Mouse (Mus musculus): ENCODE measurements around the gene Nepn. TPM values are rescaled to one million over a fixed set of nuclear protein-coding genes. Genes with fewer than 3 reads are reported as not detected.

Gene Nepn
- polyA plus RNA-seq (2021; fragmentation: Nextera tagmentation) = not detected in 2 replicates
- long read RNA-seq, experiment 1 = 0 reads
- long read RNA-seq, experiment 2 = 0 reads

GRCm38 (mm10) chr10:52388922-52389430 is at the start of gene Nepn:
Nepn (plus strand) TSS chr10:52388972.

DNA sequence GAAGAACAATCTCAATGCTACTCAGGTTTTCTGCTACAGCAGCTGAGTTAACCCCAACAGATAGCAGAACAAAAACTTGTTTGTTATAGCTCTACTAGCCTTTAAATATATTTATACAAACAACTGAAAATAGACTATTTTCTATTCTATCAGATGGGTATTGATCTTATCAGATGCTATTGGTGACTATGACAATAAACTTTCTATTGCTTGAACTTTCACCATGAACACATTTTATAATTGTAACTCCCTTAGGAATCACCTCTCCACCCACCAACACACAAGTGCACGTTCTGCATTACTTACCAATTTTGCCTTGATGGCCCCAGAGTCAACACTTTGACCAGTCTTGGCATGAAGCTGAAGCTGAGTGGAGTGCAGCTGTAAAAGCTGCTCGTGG is 30.3 kb upstream of the Nepn start, which contains the start of gene Gm26741:
TSS of gene Gm26741 (plus strand) at position 301 of the 400 bp plus-strand sequence.

GRCm38 (mm10) chr10:52381845-52382591 is 6.8 kb upstream of the Nepn start, which contains the start of gene Gopc:
Gopc (minus strand) TSS chr10:52382124.

DNA sequence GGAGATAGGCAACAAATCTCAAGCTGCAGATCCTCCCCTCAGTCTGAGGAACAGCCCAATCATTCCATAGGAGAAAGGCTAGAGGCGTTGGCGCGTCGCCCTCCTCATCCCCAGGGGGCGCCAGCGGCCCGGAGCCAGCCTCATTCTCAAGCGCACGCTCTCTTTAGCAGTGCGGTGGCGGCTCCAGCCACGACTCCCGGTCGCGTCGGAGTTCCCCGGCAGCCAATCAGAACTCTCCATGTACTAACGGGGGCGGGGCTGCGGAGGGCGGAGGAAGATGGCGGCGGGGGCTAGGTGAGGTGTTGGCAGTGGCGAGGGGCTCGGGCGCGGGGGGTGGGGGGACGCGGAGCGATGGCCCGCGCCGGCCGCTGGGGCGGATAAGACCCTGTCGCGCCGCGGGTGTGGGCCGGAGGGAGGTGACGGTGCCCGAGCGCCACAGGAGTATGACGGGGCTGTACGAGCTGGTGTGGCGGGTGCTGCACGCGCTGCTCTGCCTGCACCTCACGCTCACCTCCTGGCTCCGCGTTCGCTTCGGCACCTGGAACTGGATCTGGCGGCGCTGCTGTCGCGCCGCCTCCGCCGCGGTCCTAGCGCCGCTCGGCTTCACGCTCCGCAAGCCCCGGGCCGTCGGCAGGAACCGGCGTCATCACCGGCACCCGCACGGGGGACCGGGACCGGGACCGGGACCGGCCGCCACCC is 28.7 kb downstream of the Nepn start, which contains the start of gene Nus1:
TSS of gene Nus1 (plus strand) at position 249 of the 699 bp plus-strand sequence.

Other genes with a start within 250 kb of the Nepn start
- gene Ros1, start 193.7 kb upstream of the Nepn start, polyA plus RNA-seq (2021; fragmentation: Nextera tagmentation) = not detected in 2 replicates
- 3.8 and 5.3 TPM in 2 replicates for gene Dcbld1, start 155.4 kb upstream of the Nepn start, polyA plus RNA-seq (2021; fragmentation: Nextera tagmentation)
- not detected in 2 replicates for gene Gm26741, start 30.2 kb upstream of the Nepn start, polyA plus RNA-seq (2021; fragmentation: Nextera tagmentation)
- 6.5 and 20.5 TPM in 2 replicates for gene Gopc, start 6.8 kb upstream of the Nepn start, polyA plus RNA-seq (2021; fragmentation: Nextera tagmentation)
- gene Nus1, start 28.6 kb downstream of the Nepn start, polyA plus RNA-seq (2021; fragmentation: Nextera tagmentation) = 8.2 and 9.5 TPM in 2 replicates